Mouse (Mus musculus): ENCODE measurements around the gene Fndc8. TPM values are rescaled to one million over a fixed set of nuclear protein-coding genes. Genes with fewer than 3 reads are reported as not detected.

Gene Fndc8
- polyA plus RNA-seq, 1 experiment from 2014 or later, result 0.19 TPM

DNA sequence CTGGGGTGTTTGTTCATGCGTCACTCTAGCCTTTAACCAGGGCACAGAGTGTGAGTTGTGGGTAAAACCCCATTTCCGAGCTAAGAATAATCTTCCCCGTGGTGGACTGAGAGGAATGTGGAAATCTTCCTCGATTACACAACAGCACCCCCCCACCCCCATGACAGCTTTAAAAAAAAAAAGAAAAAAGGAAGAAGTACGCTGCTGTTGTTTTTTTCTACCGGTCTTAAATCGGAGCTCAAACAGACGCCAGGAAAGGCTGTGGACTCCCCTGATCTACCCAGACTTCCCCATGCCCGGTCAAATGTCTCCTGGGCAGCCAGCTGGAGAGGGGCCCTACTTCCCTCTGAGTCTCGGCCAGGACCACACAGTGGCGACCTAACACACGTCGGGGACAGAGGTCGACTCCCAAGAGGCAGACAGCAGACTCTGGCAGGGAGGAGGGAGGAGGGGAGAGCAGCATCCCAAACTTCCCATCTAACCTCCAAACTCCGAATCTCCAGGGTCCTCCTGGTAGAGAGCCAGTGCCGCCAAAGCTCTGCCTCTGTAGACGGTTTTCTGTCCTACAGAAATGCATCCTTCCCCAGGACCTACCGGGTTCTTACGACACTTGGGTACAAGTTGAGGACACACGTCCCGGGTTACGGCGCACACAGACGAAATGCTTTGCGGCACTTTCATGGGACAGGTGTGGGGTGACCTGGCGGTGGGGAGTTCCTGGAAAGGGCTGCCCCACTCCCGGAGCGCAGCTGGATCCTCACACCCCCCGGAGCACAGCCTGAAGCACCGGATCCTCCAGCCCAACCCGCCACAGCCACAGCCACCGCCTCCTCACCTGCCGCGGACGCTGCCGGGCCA lies 21.5 kb upstream of the Fndc8 start:
- no peaks in the 10 kb centered on the region for H3K27me3 ChIP-seq
- H3K36me3 ChIP-seq, result no peaks in the 10 kb centered on the region
- H3K4me2 ChIP-seq (replicated peaks), result peak overlapping the region; percentile 77
- H3K27ac ChIP-seq, result peak overlapping the region; percentile 22; the same call in 1 of the 2 replicates
- H3K4me1 ChIP-seq, result peaks cover 6% of the 10 kb centered on the region
- H3K9ac ChIP-seq, result peak overlapping the region; percentile 81
- H3K4me3 ChIP-seq, result peak overlapping the region; percentile 85
- H3K9me3 ChIP-seq, result no peaks in the 10 kb centered on the region
- ATAC-seq (ENCODE audit: low FRiP score, low read depth), result peak; percentile 33; the same call in 1 of the 2 replicates
- 4% methylated on average over 34 of the region's 36 CpGs for WGBS

GRCm38 (mm10) chr11:82871031-82871446 lies 20.9 kb upstream of the Fndc8 start, which contains the start of gene Rffl:
Rffl (minus strand) TSS chr11:82871210.
- no peaks in the 10 kb centered on the region for H3K9me3 ChIP-seq

DNA sequence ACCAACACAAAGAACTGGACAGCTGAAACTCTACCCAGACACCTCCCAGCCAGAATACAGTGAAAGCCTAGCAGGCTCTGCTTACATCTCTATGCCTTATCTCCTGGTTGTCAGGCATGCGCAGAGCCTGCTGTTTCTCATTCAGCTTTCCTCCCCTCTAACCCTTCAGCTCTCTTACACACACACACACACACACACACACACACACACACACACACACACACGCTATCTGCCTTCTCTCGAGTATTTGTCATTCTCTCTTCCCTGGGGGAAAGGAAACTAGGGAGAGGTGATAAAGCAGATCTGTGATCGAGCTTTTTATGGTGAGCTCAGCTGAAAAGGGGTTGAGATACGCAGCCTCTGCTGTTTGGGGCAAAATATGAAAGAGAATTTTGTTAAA lies 17.0 kb upstream of the Fndc8 start:
- 77% methylated on average over 5 of the region's 5 CpGs for WGBS

More at GRCm38 (mm10) chr11:82871031-82871446, 20.9 kb upstream of the Fndc8 start, which contains the start of gene Rffl:
- H3K4me2 ChIP-seq (replicated peaks), result peak within 1 kb of the TSS; percentile 77
- H3K4me1 ChIP-seq, result peaks cover 6% of the 10 kb centered on the region
- peak within 1 kb of the TSS; percentile 22; the same call in 1 of the 2 replicates for H3K27ac ChIP-seq
- H3K27me3 ChIP-seq, result no peaks in the 10 kb centered on the region
- peak within 1 kb of the TSS; percentile 81 for H3K9ac ChIP-seq
- H3K4me3 ChIP-seq, result peak within 1 kb of the TSS; percentile 85
- peak; percentile 97 for ATAC-seq (ENCODE audit: low FRiP score, low read depth)
- no peaks in the 10 kb centered on the region for H3K36me3 ChIP-seq
- under 1% methylated on average over 39 of the region's 43 CpGs for WGBS

GRCm38 (mm10) chr11:82875631-82876030 lies 16.3 kb upstream of the Fndc8 start:
- no peak overlapping the region for H3K27ac ChIP-seq
- no peaks in the 10 kb centered on the region for H3K9me3 ChIP-seq
- no peak overlapping the region for H3K4me3 ChIP-seq
- no peak for ATAC-seq (ENCODE audit: low FRiP score, low read depth)
- peaks cover 13% of the 10 kb centered on the region for H3K36me3 ChIP-seq
- WGBS, result 90% methylated on average over 5 of the region's 5 CpGs
- no peak overlapping the region for H3K4me2 ChIP-seq (replicated peaks)
- H3K9ac ChIP-seq, result no peak overlapping the region
- H3K4me1 ChIP-seq, result no peaks in the 10 kb centered on the region
- H3K27me3 ChIP-seq, result no peaks in the 10 kb centered on the region

More for the DNA sequence above, 17.0 kb upstream of the Fndc8 start:
- H3K4me3 ChIP-seq, result no peak overlapping the region
- no peaks in the 10 kb centered on the region for H3K27me3 ChIP-seq
- H3K9me3 ChIP-seq, result no peaks in the 10 kb centered on the region
- peaks cover 12% of the 10 kb centered on the region for H3K36me3 ChIP-seq
- no peak overlapping the region for H3K4me2 ChIP-seq (replicated peaks)
- no peak overlapping the region for H3K9ac ChIP-seq
- no peaks in the 10 kb centered on the region for H3K4me1 ChIP-seq
- ATAC-seq (ENCODE audit: low FRiP score, low read depth), result no peak
- no peak overlapping the region for H3K27ac ChIP-seq

GRCm38 (mm10) chr11:82877726-82878344 lies 14.1 kb upstream of the Fndc8 start:
- Histone ChIP-seq H3K27ac (no peak overlapping the region), H3K27me3 (no peaks in the 10 kb centered on the region), H3K4me1 (no peaks in the 10 kb centered on the region), H3K4me2 (replicated peaks) (no peak overlapping the region), H3K9ac (no peak overlapping the region), H3K4me3 (no peak overlapping the region), H3K9me3 (no peaks in the 10 kb centered on the region), H3K36me3 (peaks cover 13% of the 10 kb centered on the region)
- 71% methylated on average over 7 of the region's 7 CpGs for WGBS
- ATAC-seq (ENCODE audit: low FRiP score, low read depth), result no peak

DNA sequence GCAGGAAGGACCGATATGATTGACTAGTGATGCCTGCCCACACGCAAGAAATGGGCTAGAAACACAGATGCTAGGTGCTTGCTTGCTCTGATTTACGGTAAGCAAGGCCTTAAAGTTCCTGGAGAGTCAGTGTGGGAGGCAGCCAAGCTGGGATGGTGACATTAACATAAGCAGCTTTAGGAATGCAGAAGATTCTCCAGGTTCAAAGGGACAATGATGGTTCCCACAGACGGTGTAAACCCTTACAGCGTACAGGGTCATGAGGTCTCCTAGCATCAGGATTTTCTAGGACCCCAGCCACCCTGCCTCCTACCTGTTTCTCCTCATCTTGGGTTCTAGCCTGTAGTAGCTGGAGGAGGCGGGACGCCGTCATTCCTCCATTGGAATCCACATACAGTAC lies 8.7 kb upstream of the Fndc8 start:
- 0 out of 2 replicates have a peak, but pooled peaks cover under 1% of the 10 kb centered on the region for H3K4me1 ChIP-seq
- no peak overlapping the region for H3K4me3 ChIP-seq
- no peak overlapping the region for H3K9ac ChIP-seq
- no peak overlapping the region for H3K4me2 ChIP-seq (replicated peaks)
- H3K36me3 ChIP-seq, result peaks cover 13% of the 10 kb centered on the region
- WGBS, result 61% methylated on average over 8 of the region's 8 CpGs
- no peak for ATAC-seq (ENCODE audit: low FRiP score, low read depth)
- H3K27ac ChIP-seq, result no peak overlapping the region
- no peaks in the 10 kb centered on the region for H3K9me3 ChIP-seq
- H3K27me3 ChIP-seq, result no peaks in the 10 kb centered on the region

DNA sequence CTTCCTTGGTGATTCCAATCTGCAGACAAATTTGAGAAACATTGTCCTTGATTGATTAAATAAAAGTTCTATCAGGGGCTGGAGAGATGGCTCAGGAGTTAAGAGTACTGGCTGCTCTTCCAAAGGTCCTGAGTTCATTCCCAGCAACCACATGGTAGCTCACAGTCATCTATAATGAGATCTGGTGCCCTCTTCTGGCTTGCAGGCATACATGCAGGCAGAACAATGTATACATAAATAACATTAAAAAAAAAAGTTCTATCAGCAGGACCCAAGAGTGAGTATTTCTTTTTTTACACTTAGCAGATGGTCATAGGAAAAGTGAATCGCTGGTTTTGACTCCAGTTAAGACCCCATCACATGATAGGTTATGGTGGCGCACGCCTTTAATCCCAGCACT lies 5.4 kb upstream of the Fndc8 start:
- Histone ChIP-seq H3K9ac (no peak overlapping the region), H3K4me2 (replicated peaks) (no peak overlapping the region), H3K4me3 (no peak overlapping the region), H3K4me1 (peaks cover 19% of the 10 kb centered on the region), H3K9me3 (no peaks in the 10 kb centered on the region), H3K27me3 (peaks cover 3% of the 10 kb centered on the region; the same call in 1 of the 2 replicates), H3K27ac (no peak overlapping the region), H3K36me3 (no peaks in the 10 kb centered on the region)
- WGBS, result 87% methylated on average over 3 of the region's 3 CpGs
- ATAC-seq (ENCODE audit: low FRiP score, low read depth), result no peak

GRCm38 (mm10) chr11:82888491-82888946 lies 3.4 kb upstream of the Fndc8 start:
- H3K4me3 ChIP-seq, result no peak overlapping the region
- H3K27ac ChIP-seq, result no peak overlapping the region
- no peak overlapping the region for H3K9ac ChIP-seq
- H3K4me1 ChIP-seq, result peaks cover 19% of the 10 kb centered on the region
- 68% methylated on average over 10 of the region's 10 CpGs for WGBS
- H3K4me2 ChIP-seq (replicated peaks), result no peak overlapping the region
- no peaks in the 10 kb centered on the region for H3K36me3 ChIP-seq
- ATAC-seq (ENCODE audit: low FRiP score, low read depth), result no peak
- H3K9me3 ChIP-seq, result no peaks in the 10 kb centered on the region
- peaks cover 15% of the 10 kb centered on the region; the same call in 1 of the 2 replicates for H3K27me3 ChIP-seq

DNA sequence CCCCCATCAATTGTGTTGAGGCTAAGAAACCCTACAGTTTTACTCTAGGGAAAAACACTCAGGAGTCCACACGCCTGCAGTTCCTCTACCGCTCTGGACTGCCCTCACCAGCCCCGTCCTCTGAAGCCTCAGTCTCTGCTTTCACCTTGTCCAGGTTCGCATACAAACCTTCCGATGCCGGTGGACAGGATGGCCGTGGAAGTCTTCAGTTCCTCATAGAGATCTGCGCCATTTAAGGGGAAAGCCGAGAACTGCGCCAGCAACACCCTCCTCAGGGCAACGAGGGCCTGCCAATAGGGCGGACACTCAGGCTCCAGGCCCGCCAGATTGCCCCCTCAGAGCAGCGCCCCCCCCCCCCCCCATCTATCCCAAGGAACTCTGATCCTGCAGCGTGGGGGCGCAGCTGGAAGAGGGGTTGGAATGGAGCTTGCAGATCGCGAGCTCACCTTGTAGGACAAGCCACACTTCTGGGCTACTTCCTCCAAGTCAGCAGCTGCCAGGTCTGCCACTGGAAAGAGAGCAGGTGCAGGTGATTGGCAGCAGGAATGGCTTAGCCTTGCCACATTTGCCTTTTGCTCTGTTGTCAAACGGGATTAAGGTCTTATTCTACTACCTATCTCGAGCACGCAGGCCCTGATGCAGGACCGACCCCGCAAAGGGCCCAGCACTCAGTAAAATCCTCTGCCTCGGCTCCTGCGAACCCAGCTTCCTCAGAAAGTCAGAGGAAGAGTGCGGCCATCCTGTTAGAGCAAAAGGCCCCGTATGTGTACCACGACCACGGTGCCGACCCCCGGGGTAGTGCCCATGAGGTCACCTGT lies 2.2 kb upstream of the Fndc8 start:
- peak overlapping the region; percentile 61 for H3K27ac ChIP-seq
- H3K9me3 ChIP-seq, result no peaks in the 10 kb centered on the region
- no peak for ATAC-seq (ENCODE audit: low FRiP score, low read depth)

GRCm38 (mm10) chr11:82890342-82890762 lies 1.6 kb upstream of the Fndc8 start, which contains the start of gene Rad51d:
Rad51d (minus strand) TSS chr11:82890614.
- Histone ChIP-seq H3K4me3 (peak within 1 kb of the TSS; percentile 64), H3K4me2 (replicated peaks) (peak within 1 kb of the TSS; percentile 83), H3K9ac (peak within 1 kb of the TSS; percentile 75), H3K27me3 (peaks cover 15% of the 10 kb centered on the region; the same call in 1 of the 2 replicates), H3K4me1 (peaks cover 19% of the 10 kb centered on the region), H3K27ac (peak within 1 kb of the TSS; percentile 61), H3K36me3 (no peaks in the 10 kb centered on the region), H3K9me3 (no peaks in the 10 kb centered on the region)
- WGBS, result 0% methylated on average over 26 of the region's 26 CpGs
- peak; percentile 93 for ATAC-seq (ENCODE audit: low FRiP score, low read depth)

More for the DNA sequence above, 2.2 kb upstream of the Fndc8 start:
- Histone ChIP-seq H3K36me3 (no peaks in the 10 kb centered on the region), H3K4me1 (peaks cover 19% of the 10 kb centered on the region), H3K4me3 (peak overlapping the region; percentile 64), H3K4me2 (replicated peaks) (peak overlapping the region; percentile 83), H3K27me3 (peaks cover 15% of the 10 kb centered on the region; the same call in 1 of the 2 replicates), H3K9ac (peak overlapping the region; percentile 75)
- WGBS, result 7% methylated on average over 31 of the region's 31 CpGs

DNA sequence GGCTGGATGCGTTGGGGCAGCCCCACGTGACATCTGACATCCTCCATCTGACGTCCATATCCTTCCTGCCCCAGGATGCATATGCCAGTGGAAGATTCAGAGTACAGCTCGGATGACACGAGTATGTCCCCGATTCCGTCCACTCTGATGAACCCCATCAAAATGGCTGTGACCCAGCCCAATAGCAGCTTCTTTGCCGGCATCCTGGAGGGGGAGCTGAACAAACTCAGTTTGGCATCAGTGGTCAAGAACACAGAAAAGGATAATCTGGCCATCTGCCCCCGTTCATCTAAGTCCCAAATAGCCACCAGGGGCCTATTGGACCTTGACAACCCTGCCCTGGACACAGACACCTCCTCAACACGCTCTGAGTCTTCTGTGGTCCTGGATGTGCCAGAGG lies 5.6 kb downstream of the Fndc8 start:
- H3K4me2 ChIP-seq (replicated peaks), result no peak overlapping the region
- H3K4me3 ChIP-seq, result no peak overlapping the region
- no peak for ATAC-seq (ENCODE audit: low FRiP score, low read depth)
- H3K4me1 ChIP-seq, result no peaks in the 10 kb centered on the region
- peaks cover 29% of the 10 kb centered on the region for H3K36me3 ChIP-seq
- H3K9ac ChIP-seq, result no peak overlapping the region
- no peak overlapping the region for H3K27ac ChIP-seq
- WGBS, result 88% methylated on average over 10 of the region's 10 CpGs
- H3K9me3 ChIP-seq, result no peaks in the 10 kb centered on the region
- H3K27me3 ChIP-seq, result 0 out of 2 replicates have a peak, but pooled peaks cover 3% of the 10 kb centered on the region

Data from limb, embryonic 13.5 days (tissue).